Mouse (Mus musculus) liver, embryonic 12.5 days (tissue): ENCODE measurements around the gene Ano10. TPM values are rescaled to one million over a fixed set of nuclear protein-coding genes. Genes with fewer than 3 reads are reported as not detected.
"Not testable (repeated sequence)": the region's sequence is repeated elsewhere in the genome, so short reads cannot be mapped to it uniquely, and the experiment has no call there.

Experiments
- ATAC-seq: fragments of 200-750 bp; cut with Nextera tagmentation; 2 replicates; pipeline ENCODE4 v1.8.0; 2017; ENCODE audit warnings: moderate number of reproducible peaks, mild to moderate bottlenecking, moderate library complexity
- H3K27ac ChIP-seq: fragments of 300-500 bp; sonication (generic); 2 replicates; pipeline ENCODE4 v1.5.1; 2016; ENCODE audit warnings: mild to moderate bottlenecking
- H3K27me3 ChIP-seq: fragments of 300-500 bp; sonication (generic); replicated peaks from 2 replicates; pipeline ENCODE4 v1.6.1; 2016; ENCODE audit warnings: mild to moderate bottlenecking, moderate library complexity
- H3K36me3 ChIP-seq: fragments of 300-500 bp; sonication (generic); 2 replicates; pipeline ENCODE4 v1.6.1; 2016; ENCODE audit warnings: mild to moderate bottlenecking, moderate library complexity
- H3K4me1 ChIP-seq: fragments of 300-500 bp; sonication (generic); 2 replicates; pipeline ENCODE4 v1.6.1; 2016
- H3K4me2 ChIP-seq: fragments of 300-500 bp; sonication (generic); 2 replicates; pipeline ENCODE4 v1.6.1; 2016; ENCODE audit warnings: mild to moderate bottlenecking, moderate library complexity
- H3K4me3 ChIP-seq: fragments of 300-500 bp; sonication (generic); 2 replicates; pipeline ENCODE4 v1.5.1; 2016; ENCODE audit warnings: mild to moderate bottlenecking, moderate library complexity
- H3K9ac ChIP-seq: fragments of 300-500 bp; sonication (generic); 2 replicates; pipeline ENCODE4 v1.6.1; 2016; ENCODE audit warnings: mild to moderate bottlenecking, moderate library complexity
- H3K9me3 ChIP-seq: fragments of 300-500 bp; sonication (generic); replicated peaks from 2 replicates; pipeline ENCODE4 v1.6.1; 2016; ENCODE audit warnings: mild to moderate bottlenecking, moderate library complexity
- WGBS: fragments of 180-500 bp; shearing (Covaris S2); methylation state at CpG from one replicate; pipeline ENCODE4 v1.1.7; 2016; ENCODE audit not compliant: insufficient replicate concordance; 5-methylcytosine and 5-hydroxymethylcytosine counted together
- polyA plus RNA-seq: library from polyadenylated mRNA; unstranded; fragments of >200 nt; fragmentation: Nextera tagmentation; extraction: Ambion mirVana; gene quantifications from 2 replicates; pipeline ENCODE4 v1.2.1, GENCODE M21; 2016

The Ano10 gene
- polyA plus RNA-seq, 1 experiment from 2014 or later = 10.9 TPM

- Histone ChIP-seq H3K27ac (no peak overlapping the region), H3K4me1 (no peaks in the 10 kb centered on the region), H3K4me2 (no peak overlapping the region), H3K9ac (no peak overlapping the region), H3K4me3 (no peak overlapping the region), H3K36me3 (peaks cover 10% of the 10 kb centered on the region), H3K27me3 (no peaks in the 10 kb centered on the region), H3K9me3 (no peaks in the 10 kb centered on the region)
- no peak for ATAC-seq
- WGBS = 72% methylated on average over 11 of the region's 11 CpGs
These were observed 121.5 kb downstream of the Ano10 start for GRCm38 (mm10) chr9:122172612-122173186.

GRCm38 (mm10) chr9:122169901-122170300 is 124.3 kb downstream of the Ano10 start:
- Histone ChIP-seq H3K36me3 (peaks cover 37% of the 10 kb centered on the region), H3K27ac (no peak overlapping the region), H3K9ac (no peak overlapping the region), H3K4me1 (no peaks in the 10 kb centered on the region), H3K27me3 (no peaks in the 10 kb centered on the region), H3K4me3 (no peak overlapping the region), H3K4me2 (no peak overlapping the region), H3K9me3 (no peaks in the 10 kb centered on the region)
- ATAC-seq = no peak
- WGBS = 76% methylated on average over 6 of the region's 6 CpGs

- not testable (repeated sequence) for H3K9ac ChIP-seq, ATAC-seq
- 84% methylated on average over 5 of the region's 5 CpGs for WGBS
These were observed 126.5 kb downstream of the Ano10 start for GRCm38 (mm10) chr9:122167719-122168118.

GRCm38 (mm10) chr9:122164535-122164934 is 129.7 kb downstream of the Ano10 start:
- Histone ChIP-seq H3K9ac (no peak overlapping the region), H3K36me3 (peaks cover 67% of the 10 kb centered on the region), H3K4me2 (no peak overlapping the region), H3K27ac (no peak overlapping the region), H3K4me1 (no peaks in the 10 kb centered on the region), H3K4me3 (no peak overlapping the region), H3K9me3 (no peaks in the 10 kb centered on the region), H3K27me3 (no peaks in the 10 kb centered on the region)
- ATAC-seq = no peak
- WGBS = 85% methylated on average over 4 of the region's 4 CpGs

More at GRCm38 (mm10) chr9:122167719-122168118, 126.5 kb downstream of the Ano10 start:
- not testable (repeated sequence) for H3K27ac ChIP-seq, H3K4me2 ChIP-seq, H3K27me3 ChIP-seq, H3K4me3 ChIP-seq, H3K4me1 ChIP-seq, H3K9me3 ChIP-seq
- H3K36me3 ChIP-seq = peaks cover 56% of the 10 kb centered on the region

GRCm38 (mm10) chr9:122157079-122157441 is 137.2 kb downstream of the Ano10 start:
- H3K4me3 ChIP-seq = no peak overlapping the region
- no peak overlapping the region for H3K9ac ChIP-seq
- 94% methylated on average over 14 of the region's 14 CpGs for WGBS
- peaks cover 50% of the 10 kb centered on the region for H3K36me3 ChIP-seq
- no peak overlapping the region for H3K27ac ChIP-seq
- no peak for ATAC-seq
- 0 out of 2 replicates have a peak, but pooled peaks cover 5% of the 10 kb centered on the region for H3K9me3 ChIP-seq
- no peaks in the 10 kb centered on the region for H3K27me3 ChIP-seq
- peaks cover 10% of the 10 kb centered on the region for H3K4me1 ChIP-seq
- H3K4me2 ChIP-seq = no peak overlapping the region

GRCm38 (mm10) chr9:122156389-122157078 is 137.7 kb downstream of the Ano10 start:
- Histone ChIP-seq H3K4me1 (peaks cover 10% of the 10 kb centered on the region), H3K9me3 (0 out of 2 replicates have a peak, but pooled peaks cover 5% of the 10 kb centered on the region), H3K9ac (no peak overlapping the region), H3K4me2 (no peak overlapping the region), H3K27me3 (no peaks in the 10 kb centered on the region), H3K36me3 (peaks cover 53% of the 10 kb centered on the region), H3K4me3 (no peak overlapping the region), H3K27ac (no peak overlapping the region)
- no peak for ATAC-seq
- 76% methylated on average over 5 of the region's 5 CpGs for whole genome bisulfite sequencing

- WGBS = 88% methylated on average over 1 of the region's 1 CpGs
- Histone ChIP-seq H3K4me3 (no peak overlapping the region), H3K27me3 (no peaks in the 10 kb centered on the region), H3K9me3 (0 out of 2 replicates have a peak, but pooled peaks cover 5% of the 10 kb centered on the region), H3K4me2 (no peak overlapping the region), H3K36me3 (peaks cover 42% of the 10 kb centered on the region), H3K27ac (no peak overlapping the region), H3K4me1 (peaks cover 12% of the 10 kb centered on the region), H3K9ac (no peak overlapping the region)
- no peak for ATAC-seq
These were observed 139.0 kb downstream of the Ano10 start for GRCm38 (mm10) chr9:122155193-122155592.

GRCm38 (mm10) chr9:122153436-122153835 is 140.8 kb downstream of the Ano10 start:
- H3K4me3 ChIP-seq = no peak overlapping the region
- peaks cover 36% of the 10 kb centered on the region for H3K36me3 ChIP-seq
- 72% methylated on average over 3 of the region's 3 CpGs for WGBS
- no peak overlapping the region for H3K27ac ChIP-seq
- peaks cover 26% of the 10 kb centered on the region for H3K4me1 ChIP-seq
- H3K27me3 ChIP-seq = no peaks in the 10 kb centered on the region
- 0 out of 2 replicates have a peak, but pooled peaks cover 5% of the 10 kb centered on the region for H3K9me3 ChIP-seq
- no peak overlapping the region for H3K4me2 ChIP-seq
- H3K9ac ChIP-seq = no peak overlapping the region
- ATAC-seq = no peak

- Histone ChIP-seq H3K4me3 (no peak overlapping the region), H3K36me3 (peaks cover 27% of the 10 kb centered on the region), H3K4me2 (no peak overlapping the region), H3K27me3 (no peaks in the 10 kb centered on the region), H3K9ac (no peak overlapping the region), H3K9me3 (0 out of 2 replicates have a peak, but pooled peaks cover 5% of the 10 kb centered on the region), H3K4me1 (peaks cover 26% of the 10 kb centered on the region), H3K27ac (no peak overlapping the region)
- WGBS = 67% methylated on average over 1 of the region's 1 CpGs
- no peak for ATAC-seq
These were observed 141.7 kb downstream of the Ano10 start for GRCm38 (mm10) chr9:122152501-122152900.

- Histone ChIP-seq H3K9me3 (0 out of 2 replicates have a peak, but pooled peaks cover 5% of the 10 kb centered on the region), H3K27me3 (no peaks in the 10 kb centered on the region), H3K36me3 (peaks cover 22% of the 10 kb centered on the region), H3K27ac (no peak overlapping the region), H3K4me2 (no peak overlapping the region), H3K4me3 (no peak overlapping the region), H3K4me1 (peaks cover 26% of the 10 kb centered on the region), H3K9ac (no peak overlapping the region)
- ATAC-seq = no peak
- WGBS = 76% methylated on average over 4 of the region's 4 CpGs
These were observed 142.2 kb downstream of the Ano10 start for GRCm38 (mm10) chr9:122152063-122152462.

GRCm38 (mm10) chr9:122149997-122150826 is 144.0 kb downstream of the Ano10 start:
- H3K4me3 ChIP-seq = no peak overlapping the region
- peaks cover 39% of the 10 kb centered on the region for H3K4me1 ChIP-seq
- H3K36me3 ChIP-seq = peaks cover 21% of the 10 kb centered on the region
- H3K27me3 ChIP-seq = no peaks in the 10 kb centered on the region
- ATAC-seq = no peak
- no peak overlapping the region for H3K4me2 ChIP-seq
- no peak overlapping the region for H3K9ac ChIP-seq
- H3K27ac ChIP-seq = no peak overlapping the region
- H3K9me3 ChIP-seq = no peaks in the 10 kb centered on the region
- 58% methylated on average over 9 of the region's 9 CpGs for WGBS

GRCm38 (mm10) chr9:122148356-122148755 is 145.9 kb downstream of the Ano10 start:
- no peaks in the 10 kb centered on the region for H3K27me3 ChIP-seq
- H3K27ac ChIP-seq = no peak overlapping the region
- no peaks in the 10 kb centered on the region for H3K9me3 ChIP-seq
- ATAC-seq = no peak
- no peak overlapping the region for H3K4me3 ChIP-seq
- peaks cover 33% of the 10 kb centered on the region for H3K36me3 ChIP-seq
- no peak overlapping the region for H3K9ac ChIP-seq
- H3K4me1 ChIP-seq = peaks cover 36% of the 10 kb centered on the region
- WGBS = 82% methylated on average over 3 of the region's 3 CpGs
- H3K4me2 ChIP-seq = no peak overlapping the region
